Mouse (Mus musculus): ENCODE results near the gene Slc22a7. TPM values are rescaled to one million over a fixed set of nuclear protein-coding genes. Genes with fewer than 3 reads are reported as not detected.

Gene Slc22a7
- total RNA-seq, 2 experiments from 2014 or later = not detected

- DNase-seq = peak in 1 of 2 experiments; percentile 39
Measured at GRCm38 (mm10) chr17:46436672-46437366, 1.4 kb downstream of the Slc22a7 start.

GRCm38 (mm10) chr17:46433627-46434026, 4.6 kb downstream of the Slc22a7 start:
- DNase-seq = peak; percentile 68 to 72

GRCm38 (mm10) chr17:46428761-46429414, 9.4 kb downstream of the Slc22a7 start, which contains the start of gene Crip3:
Gene Crip3, plus strand, starts transcription at chr17:46428926.
- peak; percentile 52 to 70 for DNase-seq

GRCm38 (mm10) chr17:46426496-46426895, 11.8 kb downstream of the Slc22a7 start:
- no peak for DNase-seq

- no peak for DNase-seq
Measured at GRCm38 (mm10) chr17:46419717-46420116, 18.5 kb downstream of the Slc22a7 start.

- DNase-seq = peak in 1 of 2 experiments; percentile 31
Measured at GRCm38 (mm10) chr17:46418628-46419027, 19.6 kb downstream of the Slc22a7 start.

- no peak for DNase-seq
Measured at GRCm38 (mm10) chr17:46408478-46408877, 29.8 kb downstream of the Slc22a7 start.

- DNase-seq = no peak
Measured at GRCm38 (mm10) chr17:46394631-46395030, 43.6 kb downstream of the Slc22a7 start.

- peak; percentile 37 to 52 for DNase-seq
Measured at GRCm38 (mm10) chr17:46393012-46393411, 45.2 kb downstream of the Slc22a7 start.

- DNase-seq = no peak
Measured at GRCm38 (mm10) chr17:46388200-46388599, 50.1 kb downstream of the Slc22a7 start.

- peak; percentile 20 to 44 for DNase-seq
Measured at GRCm38 (mm10) chr17:46384061-46384801, 54.0 kb downstream of the Slc22a7 start.

- peak; percentile 99 for DNase-seq
Measured at GRCm38 (mm10) chr17:46383294-46384060, 54.8 kb downstream of the Slc22a7 start, which contains the start of gene Zfp318. Gene Zfp318, plus strand, starts transcription at chr17:46383731.

Other genes starting within 250 kb of the Slc22a7 start
- gene Polh, start 235.8 kb downstream of the Slc22a7 start, total RNA-seq (2021) = 10 to 100 TPM; 43.3 to 45.3 TPM
- gene Xpo5, start 235.7 kb downstream of the Slc22a7 start, total RNA-seq (2021) = 10 to 100 TPM; 81.4 to 87.7 TPM
- gene Polr1c, start 190.4 kb downstream of the Slc22a7 start, total RNA-seq (2021) = 100 to 1,000 TPM in 1 of 2 experiments, 10 to 100 TPM in 1; 97.8 to 119 TPM
- gene Yipf3, start 190.4 kb downstream of the Slc22a7 start, total RNA-seq (2021) = 100 to 1,000 TPM; 137 to 176 TPM
- gene Lrrc73, start 184.9 kb downstream of the Slc22a7 start, total RNA-seq (2021) = 1 to 10 TPM; 5.4 to 8.9 TPM
- 10 to 100 TPM; 46.1 to 49.9 TPM for gene Tjap1, start 155.4 kb downstream of the Slc22a7 start, total RNA-seq (2021)
- under 1 TPM in 1 of 2 experiments, not detected in 1; 0.33 TPM for gene Dlk2, start 141.0 kb downstream of the Slc22a7 start, total RNA-seq (2021)
- 1 to 10 TPM; 6.8 to 7.4 TPM for gene Abcc10, start 110.1 kb downstream of the Slc22a7 start, total RNA-seq (2021)
- 10 to 100 TPM; 23.3 to 29.0 TPM for gene Zfp318, start 54.7 kb downstream of the Slc22a7 start, total RNA-seq (2021)
- gene Crip3, start 9.5 kb downstream of the Slc22a7 start, total RNA-seq (2021) = 1 to 10 TPM in 1 of 2 experiments, under 1 TPM in 1; 0.43 to 1.1 TPM
- gene Ttbk1, start 49.2 kb upstream of the Slc22a7 start, total RNA-seq (2021) = 1 to 10 TPM in 1 of 2 experiments, under 1 TPM in 1; 0.63 to 1.1 TPM
- 1 to 10 TPM; 4.2 to 6.9 TPM for gene Dnph1, start 58.3 kb upstream of the Slc22a7 start, total RNA-seq (2021)
- 10 to 100 TPM; 21.5 to 25.5 TPM for gene Cul9, start 107.9 kb upstream of the Slc22a7 start, total RNA-seq (2021)
- 10 to 100 TPM; 43.1 to 46.5 TPM for gene Srf, start 117.7 kb upstream of the Slc22a7 start, total RNA-seq (2021)
- gene Ptk7, start 191.0 kb upstream of the Slc22a7 start, total RNA-seq (2021) = 10 to 100 TPM in 1 of 2 experiments, 1 to 10 TPM in 1; 6.8 to 11.7 TPM
- gene Klc4, start 207.6 kb upstream of the Slc22a7 start, total RNA-seq (2021) = 10 to 100 TPM; 35.3 to 50.3 TPM
- 100 to 1,000 TPM in 1 of 2 experiments, 10 to 100 TPM in 1; 92.6 to 114 TPM for gene Mrpl2, start 207.8 kb upstream of the Slc22a7 start, total RNA-seq (2021)
- 10 to 100 TPM; 36.3 to 42.2 TPM for gene Cul7, start 211.9 kb upstream of the Slc22a7 start, total RNA-seq (2021)
- 10 to 100 TPM; 23.8 to 30.4 TPM for gene Rrp36, start 235.9 kb upstream of the Slc22a7 start, total RNA-seq (2021)
- 100 to 1,000 TPM in 1 of 2 experiments, 10 to 100 TPM in 1; 94.2 to 104 TPM for gene Mea1, start 240.3 kb upstream of the Slc22a7 start, total RNA-seq (2021)
- gene Klhdc3, start 242.5 kb upstream of the Slc22a7 start, total RNA-seq (2021) = 10 to 100 TPM; 59.2 to 75.3 TPM